Mouse (Mus musculus) gastrocnemius, adult 2 months (tissue): Measurements from ENCODE around the gene Slc6a19. TPM values are rescaled to one million over a fixed set of nuclear protein-coding genes. Genes with fewer than 3 reads are reported as not detected.
"Not testable (repeated sequence)": the region's sequence is repeated elsewhere in the genome, so short reads cannot be mapped to it uniquely, and the experiment has no call there.

Experiments used
- DNase-seq: peaks from one replicate; pipeline ENCODE4 v3.0.0; 2022
- H3K27ac ChIP-seq: fragments of 200-600 bp; 2 replicates; pipeline ENCODE4 v1.8.1; 2022; ENCODE audit warnings: mild to moderate bottlenecking
- H3K4me3 ChIP-seq: fragments of 200-600 bp; 2 replicates; pipeline ENCODE4 v1.8.1; 2022; ENCODE audit warnings: mild to moderate bottlenecking, moderate library complexity
- CTCF ChIP-seq: fragments of 200-600 bp; IDR thresholded peaks from 2 replicates; pipeline ENCODE4 v1.8.1; 2022; ENCODE audit warnings: antibody characterized with exemption, mild to moderate bottlenecking, moderate library complexity
- intact Hi-C: fragments of 180-260 bp; cut with DNase I; formaldehyde crosslinking; loops from one replicate; pipeline ENCODE4 v1.15.1; 2025
- total RNA-seq, 2 experiments: library from RNA; stranded (reverse); gene quantifications; 2 replicates each; pipeline ENCODE4 v1.2.3; 2021

The Slc6a19 gene
- total RNA-seq, 2 experiments from 2014 or later, result not detected

DNA sequence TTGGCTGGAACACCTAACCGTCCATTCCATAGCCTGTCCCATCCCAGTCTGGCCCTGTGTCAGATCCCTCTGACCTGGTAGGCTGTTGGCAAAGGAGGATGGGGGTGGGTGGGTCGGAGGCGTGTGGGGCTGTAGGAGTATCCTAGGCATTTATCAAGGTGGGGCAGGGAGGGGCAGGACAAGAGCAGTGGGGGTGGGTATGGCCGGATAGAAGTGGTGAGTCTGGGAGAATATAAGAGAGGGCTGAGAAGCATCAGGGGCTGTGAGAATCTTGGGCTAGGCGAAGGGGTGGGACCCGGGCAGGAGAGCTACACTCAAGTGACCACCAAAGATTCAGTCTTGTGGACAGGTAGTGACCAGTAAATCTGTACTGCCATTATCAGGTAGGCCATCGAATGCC, 27.6 kb upstream of the Slc6a19 start:
- intact Hi-C loops, result no loop called here
- no peak for DNase-seq
- peak overlapping the region; percentile 57 for H3K27ac ChIP-seq
- H3K4me3 ChIP-seq, result peak overlapping the region; percentile 69
- TF ChIP-seq CTCF, result no peak

DNA sequence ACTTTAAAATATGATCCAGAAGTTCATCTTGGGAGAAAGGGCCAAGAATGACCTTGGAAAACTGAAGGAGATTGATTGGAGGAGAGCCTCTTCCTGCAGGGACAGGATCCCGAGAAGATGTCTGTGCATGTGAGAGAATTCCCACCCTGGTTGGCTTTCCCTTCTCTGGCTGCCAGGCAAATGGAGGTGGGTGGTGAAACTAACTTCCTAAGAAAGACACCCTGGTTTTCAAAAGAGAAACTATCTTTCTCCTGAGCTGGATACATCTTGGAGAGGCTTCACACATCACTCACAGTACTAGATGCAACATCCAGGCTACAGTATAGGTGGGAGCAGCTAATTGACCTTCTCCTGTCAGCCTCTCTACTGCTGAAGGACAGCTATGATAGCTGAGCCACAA, 26.2 kb upstream of the Slc6a19 start:
- no peak for TF ChIP-seq CTCF
- intact Hi-C loops, result no loop called here
- Histone ChIP-seq H3K4me3 (no peak overlapping the region), H3K27ac (no peak overlapping the region)
- DNase-seq, result no peak

DNA sequence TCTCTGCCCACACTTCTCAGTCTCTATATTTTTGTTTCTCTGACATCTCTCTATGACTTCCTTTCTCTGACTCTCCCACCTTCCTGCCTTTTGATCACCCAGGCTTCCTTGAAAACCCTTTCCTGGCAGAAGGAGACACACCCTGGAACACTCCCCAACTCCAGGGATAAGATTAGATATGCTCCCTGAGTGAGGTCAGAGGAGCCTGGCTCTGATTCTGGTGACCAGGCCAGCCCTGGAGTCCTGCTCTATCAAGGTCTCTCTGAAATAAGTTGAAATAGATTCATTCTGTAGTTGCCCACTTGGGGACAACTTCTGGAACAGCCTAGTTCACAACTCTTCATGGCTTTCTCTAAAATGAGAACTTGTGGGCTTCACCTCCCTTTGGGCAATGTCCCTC, 24.0 kb upstream of the Slc6a19 start:
- TF ChIP-seq CTCF, result no peak
- Histone ChIP-seq H3K27ac (peak overlapping the region; percentile 63), H3K4me3 (no peak overlapping the region)
- intact Hi-C loops, result loop anchor here (5.0 kb wide), 1 partner anchor 39 kb away; no protein-coding TSS in a partner anchor
- DNase-seq, result no peak

DNA sequence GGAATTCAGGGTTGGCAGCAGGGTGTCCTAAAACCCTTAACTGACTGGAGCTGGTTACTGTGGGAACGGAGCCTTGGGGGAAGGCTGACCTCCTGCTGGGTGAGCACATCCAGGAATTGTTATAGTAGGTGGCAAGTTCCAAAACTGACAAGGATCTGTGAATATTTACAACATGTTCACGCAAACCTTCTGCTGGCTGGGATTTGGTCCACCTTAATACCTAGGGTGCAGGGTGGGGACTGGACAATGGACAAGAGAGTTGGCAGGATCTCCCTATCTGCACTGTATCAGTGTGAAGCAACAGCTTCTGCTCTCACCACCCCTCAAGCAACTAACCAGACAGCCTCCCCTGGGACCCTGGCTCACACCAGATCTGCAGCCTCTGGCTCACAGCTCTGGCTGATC, 23.0 kb upstream of the Slc6a19 start:
- peak overlapping the region; percentile 71 for H3K27ac ChIP-seq
- no peak overlapping the region for H3K4me3 ChIP-seq
- intact Hi-C loops, result loop anchor here (5.0 kb wide), 1 partner anchor 40 kb away; no protein-coding TSS in a partner anchor
- TF ChIP-seq CTCF, result no peak
- peak; percentile 67 for DNase-seq

DNA sequence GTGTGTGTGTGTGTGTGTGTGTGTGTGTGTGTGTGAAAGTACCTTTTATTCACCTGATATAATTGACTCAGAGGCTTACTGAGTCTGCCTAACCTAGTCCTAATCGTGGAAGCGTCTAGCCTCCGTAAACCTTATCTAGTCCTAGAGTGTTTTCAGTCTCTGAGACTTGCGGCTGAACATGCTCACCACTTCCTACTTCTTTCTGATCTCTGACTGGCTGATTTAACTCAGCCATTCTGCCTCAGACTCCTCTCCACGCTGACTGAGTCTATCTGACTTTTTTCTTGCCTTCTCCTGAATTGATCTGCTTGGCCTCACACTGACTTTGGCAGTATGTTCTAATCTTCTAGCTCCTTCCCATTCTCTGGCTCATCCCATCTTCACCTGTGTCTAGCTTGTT, 20.6 kb upstream of the Slc6a19 start:
- no peak for TF ChIP-seq CTCF
- intact Hi-C loops, result loop anchor here (5.0 kb wide), 1 partner anchor 42 kb away; no protein-coding TSS in a partner anchor
- no peak for DNase-seq
- no peak overlapping the region for H3K4me3 ChIP-seq
- H3K27ac ChIP-seq, result no peak overlapping the region

DNA sequence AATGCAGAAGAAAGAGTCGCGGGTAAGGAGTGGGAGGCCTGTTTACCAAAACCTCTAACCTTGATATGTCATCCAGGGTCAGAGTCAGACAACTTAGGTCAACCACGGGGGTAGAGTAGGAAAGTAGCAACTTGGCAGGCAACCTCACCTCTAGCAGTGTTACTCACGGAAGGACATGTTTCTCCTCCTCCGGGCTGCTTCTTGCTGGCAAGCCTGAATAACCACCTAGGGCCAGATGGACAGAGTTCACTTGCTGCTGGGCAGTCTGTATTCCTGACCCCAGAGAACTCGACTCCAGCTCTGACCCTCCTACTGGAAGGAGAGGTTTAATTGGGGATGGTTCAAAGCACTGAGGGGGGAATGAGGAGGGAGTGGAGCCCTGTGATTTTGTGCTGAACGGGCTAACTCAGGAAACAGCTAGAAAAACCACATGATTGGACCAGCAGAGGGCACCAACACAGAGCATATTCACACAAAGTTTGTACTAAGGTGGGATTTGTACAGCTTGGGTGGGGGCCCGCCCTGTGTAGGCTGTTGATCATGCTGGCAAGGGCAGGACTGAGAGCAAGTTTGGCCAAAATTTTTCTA, 18.5 kb upstream of the Slc6a19 start:
- DNase-seq, result peak; percentile 36
- H3K4me3 ChIP-seq, result no peak overlapping the region
- intact Hi-C loops, result no loop called here
- H3K27ac ChIP-seq, result no peak overlapping the region
- TF ChIP-seq CTCF, result peak; percentile 69

DNA sequence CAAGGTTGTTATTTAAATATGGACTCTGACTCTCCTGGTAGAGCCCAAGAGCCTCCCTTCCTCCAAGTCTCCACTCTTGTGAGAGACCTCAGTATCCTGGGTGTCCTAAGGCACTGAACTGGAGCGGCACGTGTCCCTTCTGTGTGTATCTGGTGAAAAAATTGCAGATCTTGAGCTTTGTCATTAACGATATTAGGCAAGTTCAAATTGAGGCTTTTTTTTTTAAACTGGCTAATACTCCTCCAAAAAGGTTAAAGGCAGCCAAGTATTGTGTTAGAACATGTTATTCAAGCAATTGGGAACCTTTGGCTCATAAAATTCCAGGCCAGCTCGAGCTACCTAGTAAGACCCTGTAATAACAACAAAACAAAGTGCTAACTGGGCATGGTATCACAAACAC, 15.6 kb upstream of the Slc6a19 start:
- Histone ChIP-seq H3K27ac (no peak overlapping the region), H3K4me3 (no peak overlapping the region)
- DNase-seq, result no peak
- intact Hi-C loops, result no loop called here
- TF ChIP-seq CTCF, result no peak

DNA sequence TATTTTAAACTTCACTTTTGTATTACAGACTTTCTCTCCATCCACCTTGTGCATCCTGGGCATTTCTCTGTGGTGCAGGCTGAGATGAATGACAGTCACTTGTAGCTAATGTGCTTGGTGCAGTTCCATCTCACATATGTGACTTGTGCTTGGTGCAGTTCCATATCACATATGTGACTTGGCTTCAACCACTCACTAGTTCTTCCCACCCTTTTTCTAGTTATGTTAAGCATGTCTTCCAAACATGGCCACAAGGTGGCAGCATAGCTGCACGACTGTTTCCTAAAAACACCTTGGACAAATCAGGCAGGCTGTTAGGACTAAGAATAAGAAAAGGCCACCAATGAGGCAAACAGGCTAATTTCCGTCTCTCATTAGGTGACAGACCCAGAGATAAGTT, 13.6 kb upstream of the Slc6a19 start:
- peak; percentile 82 for DNase-seq
- H3K27ac ChIP-seq, result no peak overlapping the region
- H3K4me3 ChIP-seq, result no peak overlapping the region
- peak; percentile 91 for TF ChIP-seq CTCF
- intact Hi-C loops, result loop anchor here (1.0 to 2.0 kb wide), 2 partner anchors 104 to 189 kb away; no protein-coding TSS in a partner anchor

DNA sequence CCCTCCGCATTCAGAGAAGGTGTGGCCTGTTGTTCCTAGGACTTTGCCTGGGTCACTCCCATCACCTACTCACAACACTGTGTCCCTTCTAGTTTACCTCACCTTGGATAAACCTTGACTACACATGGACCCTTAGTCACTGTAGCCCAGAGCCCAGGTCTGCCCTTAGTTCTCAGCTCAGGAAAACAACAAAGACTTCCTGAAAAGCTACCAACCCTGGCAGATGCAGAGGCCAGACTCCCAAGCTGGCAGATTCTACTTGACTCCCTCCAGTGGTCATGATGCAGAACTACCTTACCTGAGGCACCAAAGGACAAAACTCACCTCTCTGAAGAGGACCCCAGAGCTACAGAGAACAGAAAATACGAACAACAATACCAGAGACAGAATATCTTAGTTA, 9.4 kb upstream of the Slc6a19 start:
- DNase-seq, result no peak
- no peak overlapping the region for H3K4me3 ChIP-seq
- intact Hi-C loops, result no loop called here
- H3K27ac ChIP-seq, result no peak overlapping the region
- peak; percentile 38; the same call in 1 of the 2 replicates for TF ChIP-seq CTCF

DNA sequence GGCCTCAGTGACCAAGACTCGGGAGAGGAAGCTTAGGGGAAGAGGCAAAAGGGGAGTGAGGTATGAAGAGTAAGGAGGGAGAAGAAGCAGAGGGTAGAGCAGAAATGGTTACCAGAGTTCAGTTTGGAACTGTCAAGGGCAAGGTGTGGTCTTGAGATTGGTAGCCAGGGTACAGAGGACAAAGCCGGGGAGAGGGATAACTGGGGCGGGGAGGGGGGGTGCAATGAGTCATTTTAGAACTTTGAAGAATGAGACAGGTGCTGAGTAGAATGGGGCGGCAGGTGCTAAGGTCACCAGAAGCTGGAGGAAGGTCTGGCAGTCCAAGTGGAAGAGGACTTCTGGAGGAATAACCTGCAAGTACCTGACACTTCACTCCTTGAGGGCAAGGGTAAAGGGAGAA, 8.5 kb upstream of the Slc6a19 start:
- H3K27ac ChIP-seq, result no peak overlapping the region

DNA sequence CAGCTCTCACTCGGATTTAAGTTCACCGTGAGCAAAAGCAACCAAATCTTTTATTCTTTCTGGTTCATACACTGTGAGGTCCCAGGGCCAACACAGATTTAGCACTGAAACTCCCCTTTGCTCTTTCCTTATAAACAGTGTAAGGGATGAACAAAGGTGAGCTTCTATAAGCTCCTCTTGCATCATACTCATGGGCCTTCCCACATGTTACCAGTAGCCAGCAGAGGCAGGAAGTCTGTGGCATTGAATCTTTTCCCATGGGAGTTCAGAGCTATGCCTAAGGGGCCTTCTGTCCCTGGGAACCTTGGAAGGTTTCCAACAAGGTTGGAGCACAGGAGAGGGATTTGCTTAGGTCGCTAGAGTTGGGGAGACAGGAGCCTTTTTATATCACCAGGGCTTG, 7.6 kb upstream of the Slc6a19 start:
- TF ChIP-seq CTCF, result no peak
- Histone ChIP-seq H3K4me3 (no peak overlapping the region), H3K27ac (no peak overlapping the region)
- intact Hi-C loops, result no loop called here
- DNase-seq, result no peak

More for the DNA sequence above, 8.5 kb upstream of the Slc6a19 start:
- DNase-seq, result no peak
- no peak for TF ChIP-seq CTCF
- no peak overlapping the region for H3K4me3 ChIP-seq
- intact Hi-C loops, result no loop called here

DNA sequence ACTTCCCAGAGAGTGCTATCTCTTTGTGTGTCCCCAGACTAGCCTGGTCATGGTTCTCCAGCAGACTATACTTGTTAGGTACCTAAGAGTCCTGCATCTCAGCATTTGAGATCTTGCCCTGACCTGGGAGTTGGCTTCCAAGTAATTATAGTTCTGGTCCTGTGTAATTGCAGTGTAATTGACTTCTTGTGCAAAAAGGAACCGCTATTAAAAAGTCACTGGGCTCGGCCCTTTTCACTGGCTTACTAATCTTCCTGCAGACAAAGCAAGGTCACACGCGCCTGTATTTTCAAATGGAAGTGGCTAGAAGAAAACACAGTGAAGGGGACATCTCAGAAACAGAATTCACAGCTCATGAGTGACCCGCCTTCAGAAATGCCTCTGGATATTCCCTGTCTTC, 7.1 kb upstream of the Slc6a19 start:
- TF ChIP-seq CTCF, result no peak
- Histone ChIP-seq H3K27ac (no peak overlapping the region), H3K4me3 (no peak overlapping the region)
- DNase-seq, result no peak
- intact Hi-C loops, result no loop called here

DNA sequence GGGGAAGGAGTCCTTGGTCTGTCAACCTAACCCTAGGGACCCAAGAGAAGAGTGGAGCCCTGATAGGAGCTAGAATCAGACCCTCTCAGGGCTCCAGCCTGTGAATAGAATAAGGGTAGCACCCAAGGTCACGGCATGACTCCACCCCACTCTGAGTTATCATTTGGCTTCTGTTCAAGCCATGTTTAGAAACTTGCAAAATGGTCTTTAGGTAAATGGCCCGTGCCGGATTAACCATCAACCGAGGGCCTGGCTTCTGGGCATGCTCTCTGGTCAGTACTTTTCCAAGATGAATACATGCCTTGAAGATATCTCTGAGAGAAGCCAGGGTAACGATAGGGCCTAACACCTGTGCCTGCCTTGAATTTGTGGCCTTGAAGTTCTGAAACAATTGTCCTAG, 6.6 kb upstream of the Slc6a19 start:
- intact Hi-C loops, result no loop called here
- no peak for TF ChIP-seq CTCF
- Histone ChIP-seq H3K27ac (no peak overlapping the region), H3K4me3 (no peak overlapping the region)
- DNase-seq, result no peak

DNA sequence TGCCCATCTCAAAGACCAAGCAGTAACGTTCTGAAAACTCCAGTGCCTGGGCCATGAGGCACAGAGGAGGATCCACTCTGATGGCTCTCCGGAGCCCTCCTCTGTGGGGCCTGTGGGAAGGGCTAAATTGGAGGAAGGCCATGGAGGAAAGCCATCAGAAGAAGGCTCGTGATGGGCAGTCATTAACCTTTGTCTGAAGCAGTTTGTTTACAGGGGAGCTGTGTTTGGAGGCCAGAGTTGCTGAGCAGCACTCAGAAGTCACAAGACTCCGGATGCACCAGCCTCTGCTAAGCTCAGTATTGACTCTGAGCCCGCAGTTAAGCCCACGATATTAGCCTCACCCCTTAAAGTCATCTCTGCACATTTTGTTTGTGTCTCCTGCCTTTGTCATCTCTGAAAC, 4.8 kb upstream of the Slc6a19 start:
- H3K27ac ChIP-seq, result no peak overlapping the region
- no peak overlapping the region for H3K4me3 ChIP-seq
- intact Hi-C loops, result no loop called here
- DNase-seq, result no peak
- TF ChIP-seq CTCF, result no peak

DNA sequence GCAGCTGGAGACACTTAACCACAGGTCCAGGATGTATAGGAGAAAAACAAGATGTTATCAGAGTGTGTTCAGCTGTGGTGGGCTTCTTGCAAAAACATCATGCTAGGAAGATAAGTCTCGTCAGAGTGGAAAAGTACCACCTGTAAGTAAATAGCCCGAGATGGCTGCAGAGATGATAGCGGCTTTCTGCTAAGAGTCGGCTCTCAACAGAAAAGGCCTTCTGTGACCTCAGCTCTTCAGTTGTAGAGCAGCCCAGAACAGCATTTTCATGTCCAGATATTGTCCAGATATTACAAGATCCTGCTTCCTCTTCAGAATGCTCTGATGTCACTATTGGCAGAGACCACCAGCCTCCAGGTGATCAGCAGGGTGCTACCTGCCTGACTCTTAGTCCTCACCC, 1.2 kb downstream of the Slc6a19 start:
- intact Hi-C loops, H3K4me3 ChIP-seq, DNase-seq, H3K27ac ChIP-seq: not testable (repeated sequence)
